Mouse (Mus musculus): ENCODE results near the gene Slc22a18. TPM values are rescaled to one million over a fixed set of nuclear protein-coding genes. Genes with fewer than 3 reads are reported as not detected.
"Not testable (repeated sequence)": the region's sequence is repeated elsewhere in the genome, so short reads cannot be mapped to it uniquely, and the experiment has no call there.

Gene Slc22a18
- polyA plus RNA-seq, 1 experiment = 249 TPM

DNA sequence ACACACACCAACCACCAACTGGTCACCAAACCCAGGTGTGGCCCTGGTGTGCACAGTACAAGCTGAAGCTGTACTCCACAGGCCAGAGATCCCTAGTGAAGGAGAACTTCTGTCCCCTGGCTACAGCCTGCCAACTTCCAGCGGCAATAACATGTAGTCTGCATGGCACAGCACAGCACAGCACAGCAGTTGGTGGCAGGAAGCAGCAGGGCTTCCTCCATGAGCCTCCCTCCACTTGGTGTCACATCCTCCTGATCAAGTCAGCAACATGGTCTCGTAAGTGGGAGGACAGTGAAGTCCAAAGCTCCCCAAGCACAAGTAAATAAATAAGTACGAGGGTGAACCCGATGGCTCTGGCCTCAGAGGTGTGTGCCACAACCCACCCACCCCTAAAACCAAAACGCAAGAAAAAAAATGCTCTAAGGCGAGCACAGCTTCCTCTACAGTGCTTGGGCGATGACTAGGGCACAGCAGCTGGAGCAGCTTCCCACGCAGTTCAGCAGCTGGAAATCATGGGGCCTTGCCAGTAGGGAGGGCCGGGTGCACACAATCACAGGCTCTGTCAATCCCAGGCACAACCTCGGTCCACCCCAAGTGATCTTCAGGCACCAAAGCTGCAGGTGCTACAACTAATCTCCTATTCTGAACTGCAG is 40.4 kb downstream of the Slc22a18 start:
- Histone ChIP-seq H3K27ac (ENCODE audit: insufficient read depth, low read depth, low read length) (no peak overlapping the region), H3K4me1 (ENCODE audit: control insufficient read depth, insufficient read depth, insufficient read length, low read length) (no peaks in the 10 kb centered on the region), H3K36me3 (ENCODE audit: control insufficient read depth, insufficient read depth, low read length) (peaks cover 50% of the 10 kb centered on the region), H3K27me3 (ENCODE audit: control insufficient read depth, insufficient read depth, low read length) (no peaks in the 10 kb centered on the region), H3K4me3 (ENCODE audit: low read depth, low read length) (no peak overlapping the region)
- 77% methylated on average over 10 of the region's 10 CpGs for WGBS
- no peak for TF ChIP-seq CTCF (IDR thresholded peaks at IDR 0.05; ENCODE audit: extremely low read depth, insufficient read length, insufficient replicate concordance, low read depth, low read length)
- TF ChIP-seq POLR2A (IDR thresholded peaks at IDR 0.05; ENCODE audit: low read depth, low read length) = no peak

DNA sequence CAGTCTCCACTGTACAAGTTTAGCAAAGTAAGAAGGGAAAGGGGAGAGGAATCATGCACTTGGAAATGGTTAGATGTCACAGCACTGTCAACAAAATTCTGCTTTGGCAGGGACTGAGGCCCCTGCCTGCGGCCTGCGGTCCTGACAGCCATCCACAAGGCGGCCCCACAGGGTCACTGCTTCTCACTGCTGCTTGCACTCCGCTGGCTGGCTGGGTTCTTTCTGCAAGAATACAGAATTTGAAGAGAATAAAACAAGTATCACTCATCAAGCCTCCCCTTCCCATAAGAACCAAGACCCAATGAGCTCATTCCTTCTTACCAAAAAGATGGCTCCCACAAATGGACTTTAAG is 40.9 kb downstream of the Slc22a18 start:
- Histone ChIP-seq H3K4me3 (ENCODE audit: low read depth, low read length) (no peak overlapping the region), H3K27ac (ENCODE audit: insufficient read depth, low read depth, low read length) (no peak overlapping the region), H3K4me1 (ENCODE audit: control insufficient read depth, insufficient read depth, insufficient read length, low read length) (no peaks in the 10 kb centered on the region), H3K36me3 (ENCODE audit: control insufficient read depth, insufficient read depth, low read length) (peaks cover 55% of the 10 kb centered on the region), H3K27me3 (ENCODE audit: control insufficient read depth, insufficient read depth, low read length) (no peaks in the 10 kb centered on the region)
- WGBS = 98% methylated on average over 4 of the region's 4 CpGs
- no peak for TF ChIP-seq CTCF (IDR thresholded peaks at IDR 0.05; ENCODE audit: extremely low read depth, insufficient read length, insufficient replicate concordance, low read depth, low read length)
- no peak for TF ChIP-seq POLR2A (IDR thresholded peaks at IDR 0.05; ENCODE audit: low read depth, low read length)

DNA sequence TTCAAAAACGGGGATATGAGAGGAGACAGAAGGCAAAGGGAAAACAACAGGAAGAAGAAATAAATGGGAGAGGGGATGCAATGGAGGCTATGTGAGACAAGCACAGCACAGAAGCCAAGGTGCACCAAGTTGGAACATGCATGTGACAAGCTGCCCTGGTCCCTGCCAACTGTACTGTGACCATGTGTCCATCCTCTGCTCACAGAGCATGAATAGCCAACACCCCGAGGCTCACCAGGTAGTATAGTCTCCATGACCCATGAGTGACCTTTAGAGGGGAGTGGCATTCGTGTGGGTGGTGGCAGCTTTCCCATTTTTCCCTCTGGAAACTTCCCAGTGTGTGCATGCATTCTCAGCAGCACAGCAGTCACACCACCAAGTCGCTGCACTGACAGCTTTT is 45.8 kb downstream of the Slc22a18 start:
- no peaks in the 10 kb centered on the region for H3K27me3 ChIP-seq (ENCODE audit: control insufficient read depth, insufficient read depth, low read length)
- 54% methylated on average over 4 of the region's 4 CpGs for WGBS
- no peak for TF ChIP-seq CTCF (IDR thresholded peaks at IDR 0.05; ENCODE audit: extremely low read depth, insufficient read length, insufficient replicate concordance, low read depth, low read length)
- TF ChIP-seq POLR2A (IDR thresholded peaks at IDR 0.05; ENCODE audit: low read depth, low read length) = no peak
- no peaks in the 10 kb centered on the region for H3K4me1 ChIP-seq (ENCODE audit: control insufficient read depth, insufficient read depth, insufficient read length, low read length)
- peaks cover 91% of the 10 kb centered on the region for H3K36me3 ChIP-seq (ENCODE audit: control insufficient read depth, insufficient read depth, low read length)
- H3K27ac ChIP-seq (ENCODE audit: insufficient read depth, low read depth, low read length) = no peak overlapping the region
- no peak overlapping the region for H3K4me3 ChIP-seq (ENCODE audit: low read depth, low read length)

DNA sequence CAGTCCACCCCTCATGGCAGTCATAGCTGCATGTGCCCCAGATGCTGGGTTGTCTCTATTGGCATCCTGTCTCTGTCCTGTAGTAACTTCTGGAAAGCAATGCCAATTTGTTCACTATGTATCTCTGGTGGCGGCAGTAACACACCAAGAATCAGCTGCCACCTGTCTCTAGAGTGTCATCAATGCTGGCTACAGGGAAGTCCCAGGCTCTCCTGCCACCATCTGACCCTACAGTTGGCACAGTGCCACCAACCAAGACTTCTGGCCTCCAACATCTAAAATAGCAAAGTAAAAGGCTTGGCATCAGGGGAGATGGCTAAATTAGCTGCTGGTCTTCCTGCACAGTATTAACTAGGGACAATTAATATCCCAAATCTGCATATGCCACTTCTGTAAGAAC is 58.9 kb downstream of the Slc22a18 start:
- H3K4me1 ChIP-seq (ENCODE audit: control insufficient read depth, insufficient read depth, insufficient read length, low read length) = no peaks in the 10 kb centered on the region
- peaks cover 84% of the 10 kb centered on the region for H3K36me3 ChIP-seq (ENCODE audit: control insufficient read depth, insufficient read depth, low read length)
- 60% methylated on average over 1 of the region's 1 CpGs for WGBS
- no peak overlapping the region for H3K27ac ChIP-seq (ENCODE audit: insufficient read depth, low read depth, low read length)
- TF ChIP-seq CTCF (IDR thresholded peaks at IDR 0.05; ENCODE audit: extremely low read depth, insufficient read length, insufficient replicate concordance, low read depth, low read length) (no peak), POLR2A (IDR thresholded peaks at IDR 0.05; ENCODE audit: low read depth, low read length) (no peak)
- H3K27me3 ChIP-seq (ENCODE audit: control insufficient read depth, insufficient read depth, low read length) = no peaks in the 10 kb centered on the region
- no peak overlapping the region for H3K4me3 ChIP-seq (ENCODE audit: low read depth, low read length)

DNA sequence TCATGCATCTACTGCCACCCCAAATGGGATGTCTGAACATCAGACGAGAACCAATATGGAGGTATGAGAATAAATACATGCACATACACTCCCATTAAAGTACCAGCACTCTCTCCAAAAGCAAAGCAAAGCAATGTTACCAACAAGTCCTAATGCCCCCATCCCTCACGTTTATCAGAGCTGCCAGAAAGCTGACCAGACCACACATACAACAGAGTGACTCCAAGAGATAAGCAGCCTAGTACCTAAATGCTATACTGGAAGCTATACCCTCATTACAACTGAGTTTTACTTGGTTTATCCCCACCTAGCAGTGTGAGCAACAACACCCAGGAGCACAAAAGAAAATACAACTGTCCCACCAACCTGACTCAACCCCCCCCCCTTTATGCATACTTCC is 59.7 kb downstream of the Slc22a18 start:
- WGBS = 80% methylated on average over 2 of the region's 2 CpGs
- Histone ChIP-seq H3K4me3 (ENCODE audit: low read depth, low read length) (no peak overlapping the region), H3K36me3 (ENCODE audit: control insufficient read depth, insufficient read depth, low read length) (peaks cover 86% of the 10 kb centered on the region), H3K27ac (ENCODE audit: insufficient read depth, low read depth, low read length) (no peak overlapping the region), H3K27me3 (ENCODE audit: control insufficient read depth, insufficient read depth, low read length) (no peaks in the 10 kb centered on the region), H3K4me1 (ENCODE audit: control insufficient read depth, insufficient read depth, insufficient read length, low read length) (no peaks in the 10 kb centered on the region)
- TF ChIP-seq POLR2A (IDR thresholded peaks at IDR 0.05; ENCODE audit: low read depth, low read length) = no peak
- no peak for TF ChIP-seq CTCF (IDR thresholded peaks at IDR 0.05; ENCODE audit: extremely low read depth, insufficient read length, insufficient replicate concordance, low read depth, low read length)

DNA sequence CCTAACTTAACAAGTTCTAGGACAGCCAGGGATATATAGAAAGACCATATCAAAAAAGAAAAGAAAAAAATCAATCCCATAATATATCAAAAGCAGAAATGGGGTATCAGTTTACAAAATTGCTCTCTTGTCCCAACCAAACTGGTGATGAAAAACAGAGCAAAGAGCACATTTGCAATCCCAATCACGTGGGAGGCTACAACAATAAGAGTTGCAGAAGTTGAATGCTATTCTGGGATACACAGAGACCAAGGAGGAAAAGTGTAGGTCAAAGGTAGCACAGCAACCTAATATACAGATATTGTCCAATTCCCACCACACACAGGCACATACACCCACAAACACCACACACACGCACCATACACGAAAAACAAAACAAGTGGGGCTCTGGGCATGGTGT is 62.7 kb downstream of the Slc22a18 start:
- H3K36me3 ChIP-seq (ENCODE audit: control insufficient read depth, insufficient read depth, low read length) = peaks cover 64% of the 10 kb centered on the region
- no peak overlapping the region for H3K27ac ChIP-seq (ENCODE audit: insufficient read depth, low read depth, low read length)
- H3K27me3 ChIP-seq (ENCODE audit: control insufficient read depth, insufficient read depth, low read length) = no peaks in the 10 kb centered on the region
- no peak overlapping the region for H3K4me3 ChIP-seq (ENCODE audit: low read depth, low read length)
- H3K4me1 ChIP-seq (ENCODE audit: control insufficient read depth, insufficient read depth, insufficient read length, low read length) = no peaks in the 10 kb centered on the region
- no peak for TF ChIP-seq POLR2A (IDR thresholded peaks at IDR 0.05; ENCODE audit: low read depth, low read length)
- TF ChIP-seq CTCF (IDR thresholded peaks at IDR 0.05; ENCODE audit: extremely low read depth, insufficient read length, insufficient replicate concordance, low read depth, low read length) = no peak
- 79% methylated on average over 3 of the region's 3 CpGs for WGBS

DNA sequence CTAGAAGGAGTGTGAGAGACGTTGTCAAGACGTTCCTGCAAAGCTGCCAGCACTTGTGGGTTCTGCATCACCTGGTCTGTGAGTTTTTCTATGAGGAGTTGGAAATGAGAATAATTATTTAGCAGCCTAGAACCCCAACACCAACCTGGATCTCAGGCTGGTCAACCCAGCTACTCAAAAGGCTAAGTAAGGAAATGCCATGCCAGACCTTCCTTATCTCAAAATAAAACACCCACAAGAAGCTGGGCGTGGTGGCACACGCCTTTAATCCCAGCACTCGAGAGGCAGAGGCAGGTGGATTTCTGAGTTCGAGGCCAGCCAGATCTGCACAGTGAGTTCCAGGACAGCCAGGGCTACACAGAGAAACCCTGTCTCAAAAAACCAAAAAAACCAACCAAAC is 64.7 kb downstream of the Slc22a18 start:
- H3K36me3 ChIP-seq (ENCODE audit: control insufficient read depth, insufficient read depth, low read length) = peaks cover 50% of the 10 kb centered on the region
- H3K27ac ChIP-seq (ENCODE audit: insufficient read depth, low read depth, low read length); H3K4me1 ChIP-seq (ENCODE audit: control insufficient read depth, insufficient read depth, insufficient read length, low read length); H3K4me3 ChIP-seq (ENCODE audit: low read depth, low read length); H3K27me3 ChIP-seq (ENCODE audit: control insufficient read depth, insufficient read depth, low read length): not testable (repeated sequence)
- WGBS = 61% methylated on average over 6 of the region's 6 CpGs

DNA sequence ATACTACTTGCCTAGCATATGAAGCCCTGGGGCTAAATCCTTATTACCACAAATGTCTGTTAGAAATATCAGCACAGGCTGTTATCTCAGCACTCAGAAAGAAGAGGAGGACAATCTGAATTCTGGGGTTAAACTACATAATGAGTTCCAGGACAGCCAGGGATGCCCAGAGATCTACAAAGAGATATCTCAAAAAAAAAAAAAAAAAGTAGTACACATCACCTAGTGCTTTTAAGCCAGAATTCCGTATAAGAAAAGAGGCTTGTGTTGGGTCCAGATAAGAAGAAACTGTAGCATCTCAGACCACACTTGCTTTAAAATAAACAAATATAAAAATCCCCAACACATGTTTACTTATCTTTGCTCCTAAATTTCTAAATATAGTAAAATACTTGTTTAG is 65.1 kb downstream of the Slc22a18 start:
- Histone ChIP-seq H3K27ac (ENCODE audit: insufficient read depth, low read depth, low read length) (no peak overlapping the region), H3K27me3 (ENCODE audit: control insufficient read depth, insufficient read depth, low read length) (no peaks in the 10 kb centered on the region), H3K4me1 (ENCODE audit: control insufficient read depth, insufficient read depth, insufficient read length, low read length) (no peaks in the 10 kb centered on the region), H3K36me3 (ENCODE audit: control insufficient read depth, insufficient read depth, low read length) (peaks cover 46% of the 10 kb centered on the region), H3K4me3 (ENCODE audit: low read depth, low read length) (no peak overlapping the region)
- TF ChIP-seq CTCF (IDR thresholded peaks at IDR 0.05; ENCODE audit: extremely low read depth, insufficient read length, insufficient replicate concordance, low read depth, low read length) (no peak), POLR2A (IDR thresholded peaks at IDR 0.05; ENCODE audit: low read depth, low read length) (no peak)
- WGBS = 76% methylated on average over 1 of the region's 1 CpGs
